Mouse (Mus musculus) mouse embryonic stem cell (cell line): ENCODE measurements at regions not wholly inside any gene's neighbourhood (a gene's known extent, or its start where the extent isn't known, plus 50 kb on each side); places are given as distances from the start of the nearest gene placed in this dataset.

Experiments
- in situ Hi-C, 2 experiments: fragments of 300-500 bp; cut with MboI; formaldehyde crosslinking; loops; 1 replicate in 1 of 2; 3 replicates in 1 of 2; pipeline ENCODE4 v1.14.3; 2019 to 2020; ENCODE audit warnings: low sequenced_read_pairs in 2 of 2, low pct_unique_long_range_greater_than_20kb in 1 of 2, mixed read lengths in 1 of 2; ENCODE audit not compliant: unreplicated experiment in 1 of 2

DNA sequence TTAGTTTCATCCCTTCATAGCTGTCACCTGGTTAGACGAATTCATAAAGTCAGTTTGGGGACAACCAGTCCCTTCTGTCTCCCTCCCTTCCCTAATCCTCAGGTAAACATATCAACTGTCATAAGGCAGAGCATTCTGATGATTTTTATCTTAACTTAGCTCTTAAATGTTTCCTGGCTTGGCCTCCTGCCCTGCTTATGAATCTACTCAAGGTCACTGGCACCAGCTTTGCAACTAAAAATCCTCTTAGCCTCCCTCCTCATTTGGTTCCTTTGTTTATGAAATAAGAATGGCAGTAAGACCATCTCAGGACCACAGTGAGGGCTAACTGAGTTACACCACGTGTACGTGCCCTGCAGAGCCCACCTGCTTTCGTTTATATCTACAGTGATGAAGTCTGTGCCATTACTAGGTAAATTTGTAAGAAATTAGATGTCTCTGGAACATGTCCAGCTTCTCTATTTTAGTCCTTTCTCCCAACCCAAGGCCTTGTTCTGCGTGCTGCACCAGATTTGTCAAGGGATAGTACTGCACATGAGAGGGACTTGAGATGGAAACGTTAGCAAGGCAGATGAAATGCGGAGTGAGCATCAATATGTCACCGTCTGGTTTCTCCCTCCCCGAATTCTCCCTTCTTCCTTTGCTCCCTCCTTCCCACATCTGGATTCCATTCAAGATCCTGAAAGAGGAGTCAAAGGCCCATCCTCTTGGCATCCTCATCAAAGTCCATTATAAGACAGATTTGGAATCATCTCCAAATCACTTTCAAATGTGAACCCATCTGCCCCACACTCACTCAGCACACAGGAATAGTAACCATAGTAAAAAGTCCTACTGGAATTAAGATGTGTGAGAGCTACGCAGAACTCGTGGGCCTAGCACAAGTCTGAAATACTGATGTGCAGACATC lies 457.4 kb downstream of the Efna5 start:
- in situ Hi-C loops: no loop called here

GRCm38 (mm10) chr17:62417584-62417983 lies 463.5 kb downstream of the Efna5 start:
- in situ Hi-C loops: no loop called here

DNA sequence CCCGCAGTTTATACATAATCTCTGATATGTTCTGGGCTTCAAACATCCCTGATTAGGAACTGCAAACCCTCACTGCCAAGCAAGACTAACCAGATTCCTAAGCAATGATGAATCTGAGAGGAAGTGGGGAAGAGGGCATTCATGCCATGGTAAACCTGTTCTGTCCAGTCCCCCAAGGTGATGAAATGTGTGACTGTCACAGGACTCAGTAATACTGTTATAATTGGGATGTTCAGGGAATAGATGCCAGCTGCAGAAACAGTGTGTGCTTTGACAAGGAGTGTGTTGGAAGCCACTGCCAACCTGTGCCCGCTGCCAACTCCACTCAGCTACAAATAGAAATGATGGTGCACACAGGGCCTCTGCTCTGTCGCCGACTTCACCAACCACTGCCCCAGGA lies 466.0 kb downstream of the Efna5 start:
- in situ Hi-C loops: no loop called here

- in situ Hi-C loops: no loop called here
These were observed 468.4 kb downstream of the Efna5 start for GRCm38 (mm10) chr17:62412666-62413180.

DNA sequence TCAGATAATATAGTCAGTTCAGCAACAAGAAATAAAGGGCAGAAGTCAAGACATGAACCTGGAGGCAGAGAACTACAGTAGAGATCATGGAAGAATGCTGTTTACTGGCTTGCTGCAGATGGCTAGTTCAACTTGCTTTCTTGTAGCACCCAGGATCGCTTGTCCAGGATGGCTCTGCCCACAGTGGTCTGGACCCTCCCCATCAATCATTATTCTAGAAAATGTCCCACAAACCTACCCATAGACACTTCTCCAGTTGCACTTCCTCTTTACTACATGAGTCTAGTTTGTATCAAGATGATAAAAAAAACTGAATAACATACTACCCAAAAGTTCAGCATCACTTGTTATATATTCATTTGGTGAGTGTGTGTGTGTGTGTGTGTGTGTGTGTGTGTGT lies 477.4 kb downstream of the Efna5 start:
- in situ Hi-C loops: no loop called here

DNA sequence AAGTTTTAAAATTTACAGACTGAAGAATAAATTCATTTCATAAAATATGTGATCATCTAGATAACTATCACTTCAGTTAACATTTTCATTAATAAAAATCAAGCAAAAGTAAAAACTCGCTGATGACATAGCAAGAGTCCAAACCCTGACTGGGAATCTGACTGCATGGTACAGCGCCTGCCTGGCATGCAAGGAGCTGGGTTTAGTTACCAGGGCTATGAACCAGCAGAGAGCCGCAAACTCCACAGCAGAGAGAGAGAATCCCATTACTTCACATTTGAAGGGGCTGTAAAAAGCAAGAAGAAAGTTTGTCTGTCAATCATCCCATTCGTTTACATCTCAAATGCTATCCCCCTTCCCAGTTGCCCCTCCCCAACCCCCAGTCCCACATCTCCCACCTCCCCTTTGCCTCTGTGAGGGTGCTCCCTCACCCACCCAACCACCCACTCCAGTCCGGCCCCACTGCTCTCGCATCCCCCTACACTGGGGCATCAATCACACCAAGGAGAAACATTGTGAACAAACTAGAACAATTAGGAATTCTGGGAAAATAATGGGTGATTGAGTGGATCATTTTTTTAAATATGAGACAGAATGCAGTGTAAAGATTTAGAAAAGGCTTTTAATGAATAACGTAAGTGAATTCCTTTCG lies 487.6 kb downstream of the Efna5 start:
- in situ Hi-C loops: no loop called here

- in situ Hi-C loops: no loop called here
These were observed 497.1 kb downstream of the Efna5 start for GRCm38 (mm10) chr17:62384053-62384452.

- in situ Hi-C loops: no loop called here
These were observed 502.2 kb downstream of the Efna5 start for GRCm38 (mm10) chr17:62378868-62379417.

GRCm38 (mm10) chr17:62369100-62369499 lies 512.0 kb downstream of the Efna5 start:
- in situ Hi-C loops: no loop called here

- in situ Hi-C loops: no loop called here
These were observed 513.2 kb downstream of the Efna5 start for GRCm38 (mm10) chr17:62367937-62368336.

GRCm38 (mm10) chr17:62358323-62358722 lies 522.8 kb downstream of the Efna5 start:
- in situ Hi-C loops: no loop called here

- in situ Hi-C loops: no loop called here
These were observed 543.1 kb downstream of the Efna5 start for GRCm38 (mm10) chr17:62337890-62338557.

- in situ Hi-C loops: no loop called here
These were observed 550.9 kb downstream of the Efna5 start for GRCm38 (mm10) chr17:62330226-62330625.

DNA sequence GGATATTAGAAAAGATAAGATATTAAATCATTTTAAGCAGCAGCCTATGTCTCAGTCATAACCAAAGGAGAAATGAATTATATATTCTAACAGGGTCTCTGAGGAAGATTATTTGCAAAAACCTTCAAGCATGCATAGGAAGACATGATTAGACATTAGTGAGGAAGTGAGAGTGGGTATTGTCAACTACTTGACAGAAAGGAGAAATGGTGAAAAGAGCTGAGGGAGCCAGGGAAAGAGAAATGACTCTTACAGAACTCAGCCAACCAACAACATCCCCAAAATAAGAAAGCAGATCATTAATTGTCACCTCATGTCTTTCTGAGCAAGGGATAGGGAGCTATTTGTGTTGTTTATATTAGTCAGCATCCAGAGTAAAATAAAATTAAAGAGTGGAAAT lies 554.3 kb downstream of the Efna5 start:
- in situ Hi-C loops: no loop called here

GRCm38 (mm10) chr17:62319033-62319432 lies 562.1 kb downstream of the Efna5 start:
- in situ Hi-C loops: no loop called here

DNA sequence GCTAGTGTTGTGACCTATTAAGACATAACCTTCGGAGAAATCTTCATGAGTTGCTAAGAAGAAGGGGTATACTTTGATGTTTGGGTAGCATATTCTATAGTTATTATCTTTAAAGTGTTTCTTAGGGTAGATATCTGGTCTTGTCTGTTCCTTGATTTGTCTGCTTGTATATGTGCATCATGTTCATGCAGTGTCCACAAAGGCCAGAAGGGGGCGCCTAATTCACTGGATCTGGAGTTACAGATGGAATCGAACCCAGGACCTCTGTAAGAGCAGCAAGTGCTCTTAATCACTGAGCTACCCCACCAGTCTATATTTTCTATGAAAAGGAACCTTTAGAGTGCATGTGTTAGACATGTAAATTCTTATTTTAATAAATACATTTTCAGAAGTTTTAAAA lies 571.1 kb downstream of the Efna5 start:
- in situ Hi-C loops: no loop called here

DNA sequence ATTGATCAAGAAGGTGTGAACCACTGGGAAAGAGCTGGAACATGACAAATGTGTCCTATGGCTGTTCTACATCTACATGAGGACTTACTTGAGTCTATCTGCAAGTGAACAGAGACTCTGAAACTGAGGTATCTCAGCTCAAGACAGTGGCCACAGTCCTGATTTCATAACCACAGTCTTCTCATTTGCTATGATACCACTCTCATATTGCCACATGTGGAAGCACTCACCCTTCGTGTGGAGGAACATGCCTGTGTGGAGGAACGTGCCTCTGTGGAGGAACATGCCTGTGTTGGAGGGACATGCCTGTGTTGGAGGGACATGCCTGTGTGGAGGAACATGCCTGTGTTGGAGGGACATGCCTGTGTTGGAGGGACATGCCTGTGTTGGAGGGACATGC lies 574.0 kb downstream of the Efna5 start:
- in situ Hi-C loops: no loop called here

DNA sequence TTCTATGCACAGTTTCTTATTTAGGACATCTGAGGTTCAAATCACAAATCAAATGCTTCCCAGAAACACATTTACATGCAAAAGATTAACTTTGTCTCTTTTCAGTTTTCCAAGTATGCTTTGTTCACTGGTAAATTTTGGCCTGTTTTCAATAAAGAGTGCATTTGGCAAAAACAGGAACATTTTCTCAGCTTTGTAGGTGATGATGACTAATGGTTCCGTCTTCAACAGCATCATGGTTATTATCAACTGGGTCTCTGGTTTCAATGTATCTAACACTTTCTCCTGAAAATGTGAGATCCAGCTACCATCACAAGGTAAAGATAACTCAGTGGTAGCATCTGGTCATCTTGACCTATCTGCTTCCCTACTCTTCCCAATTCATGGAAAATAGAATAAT lies 574.6 kb downstream of the Efna5 start:
- in situ Hi-C loops: no loop called here

- in situ Hi-C loops: no loop called here
These were observed 576.0 kb downstream of the Efna5 start for GRCm38 (mm10) chr17:62305140-62305539.
